Mouse (Mus musculus) stomach, embryonic 14.5 days (tissue): Measurements from ENCODE around the gene Spp1. TPM values are rescaled to one million over a fixed set of nuclear protein-coding genes. Genes with fewer than 3 reads are reported as not detected.

Experiments
- ATAC-seq: fragments of 200-750 bp; cut with Nextera tagmentation; 2 replicates; pipeline ENCODE4 v1.8.0; 2017; ENCODE audit warnings: low read depth, moderate TSS enrichment; ENCODE audit not compliant: insufficient number of reproducible peaks, insufficient read depth, low FRiP score
- H3K27ac ChIP-seq: fragments of 300-500 bp; sonication (generic); 2 replicates; pipeline ENCODE4 v1.5.1; 2014; ENCODE audit warnings: mild to moderate bottlenecking, low read length, moderate library complexity, mixed read lengths
- H3K27me3 ChIP-seq: fragments of 300-500 bp; sonication (generic); 2 replicates; pipeline ENCODE4 v1.6.1; 2014; ENCODE audit warnings: low read length, control low read depth, mixed read lengths; ENCODE audit not compliant: control insufficient read depth, insufficient read depth
- H3K36me3 ChIP-seq: fragments of 300-500 bp; sonication (generic); 2 replicates; pipeline ENCODE4 v1.6.1; 2014; ENCODE audit warnings: mild to moderate bottlenecking, control low read depth, low read length, moderate library complexity, mixed read lengths; ENCODE audit not compliant: control insufficient read depth, insufficient read depth
- H3K4me1 ChIP-seq: fragments of 300-500 bp; sonication (generic); 2 replicates; pipeline ENCODE4 v1.6.1; 2014; ENCODE audit warnings: low read length, control low read depth, mixed read lengths; ENCODE audit not compliant: control insufficient read depth, insufficient read depth
- H3K4me2 ChIP-seq: fragments of 300-500 bp; sonication (generic); replicated peaks from 2 replicates; pipeline ENCODE4 v1.6.1; 2014; ENCODE audit warnings: low read depth, low read length, control low read depth
- H3K4me3 ChIP-seq: fragments of 300-500 bp; sonication (generic); 2 replicates; pipeline ENCODE4 v1.5.1; 2014; ENCODE audit warnings: low read depth, low read length, control low read depth
- H3K9ac ChIP-seq: fragments of 300-500 bp; sonication (generic); replicated peaks from 2 replicates; pipeline ENCODE4 v1.6.1; 2014; ENCODE audit warnings: low read depth, mild to moderate bottlenecking, control low read depth, low read length, moderate library complexity, mixed read lengths
- H3K9me3 ChIP-seq: fragments of 300-500 bp; sonication (generic); 2 replicates; pipeline ENCODE4 v1.6.1; 2016; ENCODE audit warnings: low read depth, low read length, control low read depth; ENCODE audit not compliant: control insufficient read depth
- WGBS: fragments of 180-500 bp; shearing (Covaris S2); extraction: QIAGEN DNeasy Blood & Tissue Kit; methylation state at CpG from one replicate; pipeline ENCODE4 v1.1.7; 2014; 5-methylcytosine and 5-hydroxymethylcytosine counted together
- polyA plus RNA-seq: library from polyadenylated mRNA; unstranded; fragments of >200 nt; fragmentation: Nextera tagmentation; extraction: Ambion mirVana; gene quantifications from 2 replicates; pipeline ENCODE4 v1.2.1, GENCODE M21; 2014

Spp1 gene
- polyA plus RNA-seq, 1 experiment from 2014 or later: 8.2 TPM

GRCm38 (mm10) chr5:104417721-104418120 is 17.2 kb upstream of the Spp1 start:
- Histone ChIP-seq H3K36me3 (no peaks in the 10 kb centered on the region), H3K4me2 (no peak overlapping the region), H3K27ac (no peak overlapping the region), H3K4me3 (no peak overlapping the region), H3K9ac (no peak overlapping the region), H3K27me3 (no peaks in the 10 kb centered on the region), H3K9me3 (no peaks in the 10 kb centered on the region), H3K4me1 (no peaks in the 10 kb centered on the region)
- ATAC-seq: no peak
- WGBS: 84% methylated on average over 1 of the region's 1 CpGs

GRCm38 (mm10) chr5:104422039-104422438 is 12.9 kb upstream of the Spp1 start:
- H3K4me2 ChIP-seq: no peak overlapping the region
- H3K9ac ChIP-seq: no peak overlapping the region
- H3K9me3 ChIP-seq: no peaks in the 10 kb centered on the region
- H3K4me1 ChIP-seq: no peaks in the 10 kb centered on the region
- no peaks in the 10 kb centered on the region for H3K27me3 ChIP-seq
- no peaks in the 10 kb centered on the region for H3K36me3 ChIP-seq
- no peak for ATAC-seq
- no peak overlapping the region for H3K4me3 ChIP-seq
- 65% methylated on average over 2 of the region's 2 CpGs for WGBS
- no peak overlapping the region for H3K27ac ChIP-seq

GRCm38 (mm10) chr5:104423861-104424260 is 11.1 kb upstream of the Spp1 start:
- Histone ChIP-seq H3K27ac (no peak overlapping the region), H3K4me2 (no peak overlapping the region), H3K4me3 (no peak overlapping the region), H3K9ac (no peak overlapping the region), H3K4me1 (no peaks in the 10 kb centered on the region), H3K9me3 (no peaks in the 10 kb centered on the region), H3K36me3 (no peaks in the 10 kb centered on the region), H3K27me3 (no peaks in the 10 kb centered on the region)
- 88% methylated on average over 3 of the region's 3 CpGs for WGBS
- no peak for ATAC-seq

- no peaks in the 10 kb centered on the region for H3K9me3 ChIP-seq
- H3K4me1 ChIP-seq: no peaks in the 10 kb centered on the region
- no peak for ATAC-seq
- H3K4me2 ChIP-seq: no peak overlapping the region
- H3K4me3 ChIP-seq: no peak overlapping the region
- H3K36me3 ChIP-seq: no peaks in the 10 kb centered on the region
- WGBS: 73% methylated on average over 8 of the region's 8 CpGs
- no peak overlapping the region for H3K9ac ChIP-seq
- H3K27me3 ChIP-seq: no peaks in the 10 kb centered on the region
- H3K27ac ChIP-seq: no peak overlapping the region
These were observed 9.0 kb upstream of the Spp1 start for GRCm38 (mm10) chr5:104425949-104426348.

- no peaks in the 10 kb centered on the region for H3K27me3 ChIP-seq
- no peak overlapping the region for H3K27ac ChIP-seq
- no peak overlapping the region for H3K9ac ChIP-seq
- 42% methylated on average over 12 of the region's 12 CpGs for WGBS
- no peak overlapping the region for H3K4me2 ChIP-seq
- no peaks in the 10 kb centered on the region for H3K36me3 ChIP-seq
- no peak for ATAC-seq
- no peaks in the 10 kb centered on the region for H3K9me3 ChIP-seq
- no peak overlapping the region for H3K4me3 ChIP-seq
- no peaks in the 10 kb centered on the region for H3K4me1 ChIP-seq
These were observed 2.0 kb upstream of the Spp1 start for GRCm38 (mm10) chr5:104432886-104433285.

- H3K4me1 ChIP-seq: no peaks in the 10 kb centered on the region
- no peaks in the 10 kb centered on the region for H3K36me3 ChIP-seq
- no peak overlapping the region for H3K4me2 ChIP-seq
- no peak overlapping the region for H3K4me3 ChIP-seq
- no peaks in the 10 kb centered on the region for H3K27me3 ChIP-seq
- H3K9me3 ChIP-seq: no peaks in the 10 kb centered on the region
- no peak overlapping the region for H3K9ac ChIP-seq
- no peak for ATAC-seq
- WGBS: 35% methylated on average over 6 of the region's 6 CpGs
- H3K27ac ChIP-seq: no peak overlapping the region
These were observed 851 bp upstream of the Spp1 start for GRCm38 (mm10) chr5:104433968-104434565.

GRCm38 (mm10) chr5:104436406-104437076 is 1.6 kb downstream of the Spp1 start:
- Histone ChIP-seq H3K9me3 (no peaks in the 10 kb centered on the region), H3K36me3 (no peaks in the 10 kb centered on the region), H3K27ac (no peak overlapping the region), H3K9ac (no peak overlapping the region), H3K4me3 (no peak overlapping the region), H3K4me1 (no peaks in the 10 kb centered on the region), H3K4me2 (no peak overlapping the region), H3K27me3 (no peaks in the 10 kb centered on the region)
- no peak for ATAC-seq
- WGBS: 66% methylated on average over 7 of the region's 7 CpGs

GRCm38 (mm10) chr5:104442396-104442795 is 7.5 kb downstream of the Spp1 start:
- Histone ChIP-seq H3K27ac (no peak overlapping the region), H3K36me3 (no peaks in the 10 kb centered on the region), H3K4me3 (no peak overlapping the region), H3K4me1 (no peaks in the 10 kb centered on the region), H3K27me3 (no peaks in the 10 kb centered on the region), H3K9ac (no peak overlapping the region), H3K9me3 (no peaks in the 10 kb centered on the region), H3K4me2 (no peak overlapping the region)
- ATAC-seq: no peak
- WGBS: 68% methylated on average over 6 of the region's 6 CpGs

GRCm38 (mm10) chr5:104442850-104443249 is 7.9 kb downstream of the Spp1 start:
- Histone ChIP-seq H3K36me3 (no peaks in the 10 kb centered on the region), H3K4me1 (no peaks in the 10 kb centered on the region), H3K9ac (no peak overlapping the region), H3K27ac (no peak overlapping the region), H3K4me3 (no peak overlapping the region), H3K4me2 (no peak overlapping the region), H3K27me3 (no peaks in the 10 kb centered on the region), H3K9me3 (no peaks in the 10 kb centered on the region)
- WGBS: 69% methylated on average over 1 of the region's 1 CpGs
- ATAC-seq: no peak
